14 mouse cellular contexts compared by ENCODE assay signal in the genomic region with DNA sequence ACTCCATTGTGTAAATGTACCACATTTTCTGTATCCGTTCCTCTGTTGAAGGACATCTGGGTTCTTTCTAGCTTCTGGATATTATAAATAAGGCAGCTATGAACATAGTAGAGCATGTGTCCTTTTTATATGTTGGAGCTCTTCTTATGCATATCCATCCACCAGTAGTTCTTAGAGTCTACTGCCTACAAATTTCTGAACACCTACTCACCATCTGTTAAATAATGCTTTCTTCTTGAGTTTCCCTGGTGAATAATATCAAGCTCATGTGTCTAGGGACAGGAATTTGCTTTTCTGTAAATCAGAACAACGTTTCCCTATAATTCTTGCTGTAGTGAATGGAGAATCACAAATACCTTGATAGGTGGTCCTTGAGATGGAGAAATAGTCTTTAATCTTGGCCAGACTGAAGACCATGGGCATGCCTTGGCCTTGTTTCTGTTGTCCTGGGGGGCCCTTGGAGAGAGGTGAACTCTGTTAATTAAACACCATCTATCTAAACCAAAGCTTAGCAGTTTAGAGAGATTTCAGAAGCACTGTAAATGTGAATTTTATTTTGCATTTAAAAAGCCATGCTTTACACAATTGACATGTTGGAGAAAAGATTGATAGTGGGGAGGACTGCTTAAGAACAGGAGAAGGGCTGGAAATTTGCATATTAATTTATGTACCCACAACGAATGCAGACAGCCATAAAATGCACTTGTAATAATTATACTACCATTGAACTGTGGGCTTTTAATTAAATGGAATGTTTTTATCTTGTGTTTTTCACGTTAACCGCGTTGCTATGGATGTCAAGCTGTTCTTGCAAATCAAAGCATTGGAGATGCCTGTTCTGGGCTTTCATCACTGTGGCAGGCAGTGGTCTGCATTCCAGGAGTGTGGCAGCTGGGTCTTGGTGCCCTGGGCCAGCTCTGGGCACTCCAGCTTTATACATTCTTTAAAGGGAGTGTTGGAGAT.
A peak's percentile ranks its signal among the peaks of the same experiment; 100 is the strongest.
DNase-seq lines count a peak whose midpoint lies in the region; ATAC-seq and TF ChIP-seq lines count a peak whose summit lies in the region.
"Had no signal": no experiment of that assay in that cellular context is flagged by ENCODE, and none has a peak within 500 bp of the region (broad histone marks: within the 10 kb centered on the region; RNA-seq: fewer than 3 reads in every experiment).

No protein-coding gene starts in this region.

- TF ChIP-seq CTCF in layer of hippocampus, adult 2 months (conservative IDR thresholded peaks at IDR 0.05), result no peak

- H3K79me2 ChIP-seq in myocyte (ENCODE audit: control insufficient read depth, insufficient read depth), result no peaks in the 10 kb centered on the region

- H3K4me1 ChIP-seq in forebrain, embryonic 12.5 days, result peaks cover 8% of the 10 kb centered on the region; the same call in 1 of the 2 replicates
- H3K4me1 ChIP-seq: limb, embryonic 15.5 days had no signal

- peak; percentile 11 for DNase-seq in layer of hippocampus, adult 11-12 months (ENCODE audit: low spot score)
- DNase-seq in layer of hippocampus, adult 9-10 months (ENCODE audit: low spot score), result no peak
- DNase-seq in layer of hippocampus, adult 2 months (ENCODE audit: low spot score in 2 of 2), result peak; percentile 14 to 29
- no peak for DNase-seq in embryo, embryonic 10 days (ENCODE audit: low spot score)
- no peak for DNase-seq in adrenal gland, adult 8-10 months
- no peak for DNase-seq in adipocyte (ENCODE audit: low spot score)
- DNase-seq: adrenal gland, postnatal 14 days; B cell, adult 2 months; cerebellum, adult 2 months; kidney, postnatal 14 days; thymus, adult 18-20 months had no signal

- no peaks in the 10 kb centered on the region for H3K9me3 ChIP-seq in forebrain, embryonic 12.5 days
- H3K9me3 ChIP-seq: limb, embryonic 15.5 days had no signal

- no peaks in the 10 kb centered on the region for H3K36me3 ChIP-seq in forebrain, embryonic 12.5 days (replicated peaks)
- H3K36me3 ChIP-seq in myocyte (ENCODE audit: control insufficient read depth, insufficient read depth), result no peaks in the 10 kb centered on the region
- H3K36me3 ChIP-seq: limb, embryonic 15.5 days had no signal

- no peak overlapping the region for H3K27ac ChIP-seq in forebrain, embryonic 12.5 days
- peak overlapping the region; percentile 85 for H3K27ac ChIP-seq in layer of hippocampus, adult 2 months
- H3K27ac ChIP-seq: limb, embryonic 15.5 days had no signal

- H3ac ChIP-seq in myocyte (ENCODE audit: control insufficient read depth, insufficient read length), result no peak overlapping the region

- H3K4me2 ChIP-seq in forebrain, embryonic 12.5 days, result no peak overlapping the region
- H3K4me2 ChIP-seq in myocyte (ENCODE audit: low read depth), result no peak overlapping the region
- H3K4me2 ChIP-seq: limb, embryonic 15.5 days had no signal

- TF ChIP-seq POLR2A in myocyte (IDR thresholded peaks at IDR 0.05; ENCODE audit: insufficient read length, low read depth), result no peak

- WGBS in forebrain, embryonic 12.5 days, result 36% methylated on average over 6 of the region's 6 CpGs

- ATAC-seq in forebrain, embryonic 12.5 days (ENCODE audit: low FRiP score), result peak; percentile 90

- no peak overlapping the region for H3K9ac ChIP-seq in forebrain, embryonic 12.5 days
- H3K9ac ChIP-seq: limb, embryonic 15.5 days had no signal

- no peaks in the 10 kb centered on the region for H3K27me3 ChIP-seq in forebrain, embryonic 12.5 days
- no peaks in the 10 kb centered on the region for H3K27me3 ChIP-seq in myocyte (ENCODE audit: control insufficient read depth, insufficient read depth, insufficient read length)
- H3K27me3 ChIP-seq: limb, embryonic 15.5 days had no signal

- H3K4me3 ChIP-seq in forebrain, embryonic 12.5 days (replicated peaks), result no peak overlapping the region
- H3K4me3 ChIP-seq in layer of hippocampus, adult 2 months, result no peak overlapping the region
- H3K4me3 ChIP-seq in myocyte, result no peak overlapping the region
- H3K4me3 ChIP-seq: limb, embryonic 15.5 days had no signal

TF ChIP-seq in myocyte, 11 proteins besides CTCF, POLR2A, EP300 and RAD21:
- TF ChIP-seq POLR2AphosphoS2 (IDR thresholded peaks at IDR 0.05; ENCODE audit: insufficient read length, low read depth), result no peak
- TF ChIP-seq MYOD1 (IDR thresholded peaks at IDR 0.05; ENCODE audit: control insufficient read depth in 1 of 3, insufficient read length in 2 of 3, low read depth in 2 of 3), result peak in 2 of 3 experiments; percentile 48 to 75
- peak in 1 of 3 experiments; percentile 47 for TF ChIP-seq MYOG (IDR thresholded peaks at IDR 0.05; ENCODE audit: control insufficient read depth in 1 of 3, insufficient read depth in 1 of 3, insufficient read length in 2 of 3, low read depth in 2 of 3)
- TF ChIP-seq CEBPB (IDR thresholded peaks at IDR 0.05; ENCODE audit: insufficient read depth, poor library complexity, severe bottlenecking), result no peak
- TF ChIP-seq MAX (IDR thresholded peaks at IDR 0.05; ENCODE audit: low read depth), result no peak

Comparison
In these comparisons a context has a peak if more than half of its experiments do, and no peak if none do; other contexts are left out.
1. DNase-seq: peak in layer of hippocampus, adult 11-12 months (single experiment) and layer of hippocampus, adult 2 months (2 of 2); none in layer of hippocampus, adult 9-10 months (single experiment), embryo, embryonic 10 days (single experiment), adrenal gland, adult 8-10 months (single experiment) and adipocyte (single experiment).